Mouse (Mus musculus) stomach, embryonic 14.5 days (tissue): ENCODE data around the gene AC129217.1. TPM values are rescaled to one million over a fixed set of nuclear protein-coding genes. Genes with fewer than 3 reads are reported as not detected.

Experiments
- ATAC-seq: fragments of 200-750 bp; cut with Nextera tagmentation; 2 replicates; pipeline ENCODE4 v1.8.0; 2017; ENCODE audit warnings: low read depth, moderate TSS enrichment; ENCODE audit not compliant: insufficient number of reproducible peaks, insufficient read depth, low FRiP score
- H3K27ac ChIP-seq: fragments of 300-500 bp; sonication (generic); 2 replicates; pipeline ENCODE4 v1.5.1; 2014; ENCODE audit warnings: mild to moderate bottlenecking, low read length, moderate library complexity, mixed read lengths
- H3K27me3 ChIP-seq: fragments of 300-500 bp; sonication (generic); 2 replicates; pipeline ENCODE4 v1.6.1; 2014; ENCODE audit warnings: low read length, control low read depth, mixed read lengths; ENCODE audit not compliant: control insufficient read depth, insufficient read depth
- H3K36me3 ChIP-seq: fragments of 300-500 bp; sonication (generic); 2 replicates; pipeline ENCODE4 v1.6.1; 2014; ENCODE audit warnings: mild to moderate bottlenecking, control low read depth, low read length, moderate library complexity, mixed read lengths; ENCODE audit not compliant: control insufficient read depth, insufficient read depth
- H3K4me1 ChIP-seq: fragments of 300-500 bp; sonication (generic); 2 replicates; pipeline ENCODE4 v1.6.1; 2014; ENCODE audit warnings: low read length, control low read depth, mixed read lengths; ENCODE audit not compliant: control insufficient read depth, insufficient read depth
- H3K4me2 ChIP-seq: fragments of 300-500 bp; sonication (generic); replicated peaks from 2 replicates; pipeline ENCODE4 v1.6.1; 2014; ENCODE audit warnings: low read depth, low read length, control low read depth
- H3K4me3 ChIP-seq: fragments of 300-500 bp; sonication (generic); 2 replicates; pipeline ENCODE4 v1.5.1; 2014; ENCODE audit warnings: low read depth, low read length, control low read depth
- H3K9ac ChIP-seq: fragments of 300-500 bp; sonication (generic); replicated peaks from 2 replicates; pipeline ENCODE4 v1.6.1; 2014; ENCODE audit warnings: low read depth, mild to moderate bottlenecking, control low read depth, low read length, moderate library complexity, mixed read lengths
- H3K9me3 ChIP-seq: fragments of 300-500 bp; sonication (generic); 2 replicates; pipeline ENCODE4 v1.6.1; 2016; ENCODE audit warnings: low read depth, low read length, control low read depth; ENCODE audit not compliant: control insufficient read depth
- WGBS: fragments of 180-500 bp; shearing (Covaris S2); extraction: QIAGEN DNeasy Blood & Tissue Kit; methylation state at CpG from one replicate; pipeline ENCODE4 v1.1.7; 2014; 5-methylcytosine and 5-hydroxymethylcytosine counted together
- polyA plus RNA-seq: library from polyadenylated mRNA; unstranded; fragments of >200 nt; fragmentation: Nextera tagmentation; extraction: Ambion mirVana; gene quantifications from 2 replicates; pipeline ENCODE4 v1.2.1, GENCODE M21; 2014

Gene AC129217.1
- polyA plus RNA-seq, 1 experiment from 2014 or later = not detected

- H3K9ac ChIP-seq = no peak overlapping the region
- no peaks in the 10 kb centered on the region for H3K27me3 ChIP-seq
- peak overlapping the region; percentile 46 for H3K4me2 ChIP-seq
- WGBS = 89% methylated on average over 9 of the region's 9 CpGs
- no peak for ATAC-seq
- H3K36me3 ChIP-seq = peaks cover 24% of the 10 kb centered on the region
- peaks cover 4% of the 10 kb centered on the region; the same call in 1 of the 2 replicates for H3K4me1 ChIP-seq
- 0 out of 2 replicates have a peak overlapping the region, but pooled peaks have one; percentile 69 for H3K27ac ChIP-seq
- H3K9me3 ChIP-seq = no peaks in the 10 kb centered on the region
- peak overlapping the region; percentile 57; the same call in 1 of the 2 replicates for H3K4me3 ChIP-seq
These were observed 26.3 kb upstream of the AC129217.1 start for GRCm38 (mm10) chr19:8803204-8803780.

- WGBS = 89% methylated on average over 11 of the region's 11 CpGs
- peaks cover 29% of the 10 kb centered on the region for H3K36me3 ChIP-seq
These were observed 25.5 kb upstream of the AC129217.1 start for GRCm38 (mm10) chr19:8803879-8804660.

GRCm38 (mm10) chr19:8806810-8807209 is 22.8 kb upstream of the AC129217.1 start:
- H3K36me3 ChIP-seq = peaks cover 46% of the 10 kb centered on the region

More at GRCm38 (mm10) chr19:8803879-8804660, 25.5 kb upstream of the AC129217.1 start:
- H3K27ac ChIP-seq = no peak overlapping the region
- H3K4me1 ChIP-seq = peaks cover 4% of the 10 kb centered on the region; the same call in 1 of the 2 replicates
- no peak overlapping the region for H3K4me2 ChIP-seq
- no peak overlapping the region for H3K9ac ChIP-seq
- no peak for ATAC-seq
- no peak overlapping the region for H3K4me3 ChIP-seq
- no peaks in the 10 kb centered on the region for H3K27me3 ChIP-seq
- H3K9me3 ChIP-seq = no peaks in the 10 kb centered on the region

GRCm38 (mm10) chr19:8815812-8816211 is 13.8 kb upstream of the AC129217.1 start:
- H3K36me3 ChIP-seq = peaks cover 30% of the 10 kb centered on the region
- no peak overlapping the region for H3K27ac ChIP-seq
- H3K9ac ChIP-seq = no peak overlapping the region
- H3K4me2 ChIP-seq = no peak overlapping the region
- no peaks in the 10 kb centered on the region for H3K9me3 ChIP-seq
- H3K4me3 ChIP-seq = no peak overlapping the region
- WGBS = 72% methylated on average over 11 of the region's 11 CpGs
- no peak for ATAC-seq
- H3K4me1 ChIP-seq = peaks cover 14% of the 10 kb centered on the region; the same call in 1 of the 2 replicates
- no peaks in the 10 kb centered on the region for H3K27me3 ChIP-seq

More at GRCm38 (mm10) chr19:8806810-8807209, 22.8 kb upstream of the AC129217.1 start:
- H3K4me1 ChIP-seq = peaks cover 1% of the 10 kb centered on the region; the same call in 1 of the 2 replicates
- no peak overlapping the region for H3K4me2 ChIP-seq
- H3K9ac ChIP-seq = no peak overlapping the region
- no peaks in the 10 kb centered on the region for H3K27me3 ChIP-seq
- 93% methylated on average over 5 of the region's 5 CpGs for whole genome bisulfite sequencing
- ATAC-seq = no peak
- no peaks in the 10 kb centered on the region for H3K9me3 ChIP-seq
- no peak overlapping the region for H3K27ac ChIP-seq
- no peak overlapping the region for H3K4me3 ChIP-seq

- no peak for ATAC-seq
- Histone ChIP-seq H3K4me3 (no peak overlapping the region), H3K4me2 (peak overlapping the region; percentile 85), H3K27ac (no peak overlapping the region), H3K9ac (0 out of 2 replicates have a peak overlapping the region, but pooled peaks have one; percentile 10), H3K27me3 (no peaks in the 10 kb centered on the region), H3K9me3 (no peaks in the 10 kb centered on the region), H3K36me3 (peaks cover 24% of the 10 kb centered on the region), H3K4me1 (peaks cover 16% of the 10 kb centered on the region; the same call in 1 of the 2 replicates)
- 73% methylated on average over 3 of the region's 3 CpGs for WGBS
These were observed 12.6 kb upstream of the AC129217.1 start for GRCm38 (mm10) chr19:8817001-8817400.

GRCm38 (mm10) chr19:8818301-8818798 is 11.2 kb upstream of the AC129217.1 start:
- 20% methylated on average over 14 of the region's 14 CpGs for WGBS
- no peak for ATAC-seq

GRCm38 (mm10) chr19:8818801-8819595 is 10.6 kb upstream of the AC129217.1 start, which contains the start of gene Ttc9c:
Gene Ttc9c (minus strand): TSS chr19:8819333.
- no peaks in the 10 kb centered on the region for H3K27me3 ChIP-seq
- under 1% methylated on average over 33 of the region's 33 CpGs for WGBS
- peak within 1 kb of the TSS; percentile 99 for H3K27ac ChIP-seq
- peak within 1 kb of the TSS; percentile 97 for H3K4me3 ChIP-seq
- H3K36me3 ChIP-seq = peaks cover 29% of the 10 kb centered on the region
- H3K4me2 ChIP-seq = peak within 1 kb of the TSS; percentile 92
- peak within 1 kb of the TSS; percentile 97 for H3K9ac ChIP-seq
- H3K9me3 ChIP-seq = no peaks in the 10 kb centered on the region
- peaks cover 20% of the 10 kb centered on the region; the same call in 1 of the 2 replicates for H3K4me1 ChIP-seq
- peak; percentile 88 for ATAC-seq

More at GRCm38 (mm10) chr19:8818301-8818798, 11.2 kb upstream of the AC129217.1 start:
- peaks cover 28% of the 10 kb centered on the region for H3K36me3 ChIP-seq
- peak overlapping the region; percentile 97 for H3K4me3 ChIP-seq
- peak overlapping the region; percentile 99 for H3K27ac ChIP-seq
- peak overlapping the region; percentile 85 for H3K4me2 ChIP-seq
- peaks cover 20% of the 10 kb centered on the region; the same call in 1 of the 2 replicates for H3K4me1 ChIP-seq
- H3K27me3 ChIP-seq = no peaks in the 10 kb centered on the region
- peak overlapping the region; percentile 64 for H3K9ac ChIP-seq
- no peaks in the 10 kb centered on the region for H3K9me3 ChIP-seq
